7 mouse cellular contexts compared by ENCODE assay signal in the genomic region with DNA sequence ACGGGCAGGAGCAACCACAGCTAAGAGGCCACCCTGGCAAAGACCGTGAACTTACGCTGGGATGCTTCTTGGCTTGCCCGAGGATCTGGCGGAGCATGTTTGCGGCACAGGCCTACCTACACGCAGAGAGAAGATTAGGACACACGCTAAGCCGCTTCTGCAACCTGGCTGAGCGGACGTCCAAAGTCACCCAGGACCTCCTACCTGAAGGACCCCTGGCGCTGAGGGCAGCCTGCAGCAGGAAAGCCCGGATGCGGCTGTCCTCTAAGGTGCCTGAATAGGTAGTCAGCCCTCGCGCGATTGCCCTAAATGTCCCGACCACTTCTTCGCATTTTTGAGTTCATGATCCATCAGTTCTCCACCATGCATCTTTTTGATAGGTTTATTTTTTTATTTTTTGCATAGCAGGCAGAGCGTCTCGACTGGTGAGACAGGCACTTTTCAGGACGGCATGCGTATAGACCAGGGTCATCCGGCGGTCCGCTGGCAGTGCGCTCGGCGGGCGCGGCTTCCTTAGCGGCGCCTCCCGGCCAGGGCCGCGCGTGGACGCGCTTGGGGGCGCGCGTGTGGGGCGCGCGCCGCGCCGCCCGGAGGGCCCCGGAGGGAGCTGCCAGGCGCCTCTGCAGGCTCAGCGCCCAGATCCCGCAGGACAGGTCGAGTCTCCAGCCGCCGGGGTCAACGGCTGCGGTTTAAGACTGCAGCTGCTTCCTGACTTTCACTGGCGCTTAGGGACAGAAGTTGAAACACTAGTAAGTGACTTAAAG. TPM values are rescaled to one million over a fixed set of nuclear protein-coding genes. Genes with fewer than 3 reads are reported as not detected.
DNase-seq lines count a peak whose midpoint lies in the region; ATAC-seq lines count a peak whose summit lies in the region.

A gene (minus strand): TSS at position 229 of the 764 bp plus-strand sequence.
A gene (plus strand): TSS at position 541 of the 764 bp plus-strand sequence.

- intact Hi-C loops in left cerebral cortex, postnatal 36 days (cut with DNase I), result no loop called here

- H3K4me2 ChIP-seq in intestine, embryonic 16.5 days (ENCODE audit: low read depth, low read length), result peak within 1 kb of the TSS; percentile 76
- H3K4me2 ChIP-seq in midbrain, embryonic 11.5 days, result peak within 1 kb of the TSS; percentile 50

- H3K4me1 ChIP-seq in intestine, embryonic 16.5 days (ENCODE audit: control insufficient read depth, insufficient read depth, low read length), result peaks cover 9% of the 10 kb centered on the region
- peaks cover 9% of the 10 kb centered on the region; the same call in 1 of the 2 replicates for H3K4me1 ChIP-seq in midbrain, embryonic 11.5 days (ENCODE audit: control insufficient read depth, insufficient read depth, low read length)

- WGBS in intestine, embryonic 16.5 days, result under 1% methylated on average over 59 of the region's 59 CpGs
- under 1% methylated on average over 59 of the region's 59 CpGs for WGBS in midbrain, embryonic 11.5 days

- H3K4me3 ChIP-seq in intestine, embryonic 16.5 days (ENCODE audit: low read length), result peak within 1 kb of the TSS; percentile 72
- H3K4me3 ChIP-seq in midbrain, embryonic 11.5 days (ENCODE audit: low read depth, low read length), result peak within 1 kb of the TSS; percentile 80

- no peaks in the 10 kb centered on the region for H3K9me3 ChIP-seq in intestine, embryonic 16.5 days (ENCODE audit: control insufficient read depth, low read length)
- H3K9me3 ChIP-seq in midbrain, embryonic 11.5 days (ENCODE audit: control insufficient read depth, low read length), result no peaks in the 10 kb centered on the region

- H3K36me3 ChIP-seq in intestine, embryonic 16.5 days (ENCODE audit: control insufficient read depth, insufficient read depth, low read length), result no peaks in the 10 kb centered on the region
- no peaks in the 10 kb centered on the region; the same call in 1 of the 2 replicates for H3K36me3 ChIP-seq in midbrain, embryonic 11.5 days (ENCODE audit: control insufficient read depth, insufficient read depth, low read length)

- H3K27me3 ChIP-seq in intestine, embryonic 16.5 days (replicated peaks; ENCODE audit: control insufficient read depth, insufficient read depth, low read length), result no peaks in the 10 kb centered on the region
- H3K27me3 ChIP-seq in midbrain, embryonic 11.5 days (ENCODE audit: control insufficient read depth, insufficient read depth, low read length), result no peaks in the 10 kb centered on the region

- ATAC-seq in intestine, embryonic 16.5 days, result peak; percentile 99
- peak; percentile 98 for ATAC-seq in midbrain, embryonic 11.5 days (ENCODE audit: low FRiP score)

- peak; percentile 90 for DNase-seq in adrenal gland, adult 8-10 months
- peak; percentile 91 for DNase-seq in embryo, embryonic 9.5 days (ENCODE audit: extremely low spot score)
- peak; percentile 77 to 92 for DNase-seq in gastrocnemius, postnatal 4 days (ENCODE audit: low spot score in 2 of 2)
- DNase-seq in left cerebral cortex, postnatal 36 days (ENCODE audit: low spot score in 2 of 2), result peak; percentile 91 to 94
- DNase-seq in midbrain, embryonic 11.5 days (ENCODE audit: low spot score, missing footprints), result peak; percentile 98
- peak; percentile 93 for DNase-seq in skeletal muscle tissue, adult 2 months (ENCODE audit: low read depth, low spot score)

- H3K27ac ChIP-seq in intestine, embryonic 16.5 days (ENCODE audit: low read length), result peak within 1 kb of the TSS; percentile 87
- 0 out of 2 replicates have a peak within 1 kb of the TSS, but pooled peaks have one; percentile 10 for H3K27ac ChIP-seq in midbrain, embryonic 11.5 days (ENCODE audit: low read depth, low read length)

- H3K9ac ChIP-seq in intestine, embryonic 16.5 days (ENCODE audit: low read depth, low read length), result peak within 1 kb of the TSS; percentile 82
- H3K9ac ChIP-seq in midbrain, embryonic 11.5 days (ENCODE audit: low read length), result peak within 1 kb of the TSS; percentile 87

RNA-seq across cellular contexts. Expression of the first gene that starts in this region (rescaled TPM):
- total RNA-seq in adrenal gland, adult 8-10 months (2022), result 100 to 1,000 TPM; 489 to 831 (median 690) TPM
- 100 to 1,000 TPM; 850 to 939 TPM for total RNA-seq in gastrocnemius, postnatal 4 days (2021)
- 1,156 and 1,172 TPM in 2 replicates for polyA plus RNA-seq in intestine, embryonic 16.5 days (2015; fragmentation: Nextera tagmentation; extraction: Ambion mirVana)
- 100 to 1,000 TPM; 660 to 714 TPM for total RNA-seq in left cerebral cortex, postnatal 36 days (2021)
- 765 and 832 TPM in 2 replicates for polyA plus RNA-seq in midbrain, embryonic 11.5 days (2014; fragmentation: Nextera tagmentation; extraction: Ambion mirVana)

RNA-seq across cellular contexts. Expression of the second gene that starts in this region (rescaled TPM):
- 10 to 100 TPM; 29.6 to 63.4 (median 43.8) TPM for total RNA-seq in adrenal gland, adult 8-10 months (2022)
- total RNA-seq in gastrocnemius, postnatal 4 days (2021), result 10 to 100 TPM; 44.6 to 52.1 TPM
- 36.2 and 38.5 TPM in 2 replicates for polyA plus RNA-seq in intestine, embryonic 16.5 days (2015; fragmentation: Nextera tagmentation; extraction: Ambion mirVana)
- total RNA-seq in left cerebral cortex, postnatal 36 days (2021), result 10 to 100 TPM; 78.6 to 93.0 TPM
- 94.4 and 96.3 TPM in 2 replicates for polyA plus RNA-seq in midbrain, embryonic 11.5 days (2014; fragmentation: Nextera tagmentation; extraction: Ambion mirVana)

Comparison
In these comparisons a context has a peak if more than half of its experiments do, and no peak if none do; other contexts are left out.
1. Peak in every context shown above with its lines: DNase-seq, ATAC-seq, H3K4me3 ChIP-seq and H3K27ac ChIP-seq.